Mouse (Mus musculus): ENCODE results near the gene Arf1.
A peak's percentile ranks its signal among the peaks of the same experiment; 100 is the strongest.

Arf1 gene

DNA sequence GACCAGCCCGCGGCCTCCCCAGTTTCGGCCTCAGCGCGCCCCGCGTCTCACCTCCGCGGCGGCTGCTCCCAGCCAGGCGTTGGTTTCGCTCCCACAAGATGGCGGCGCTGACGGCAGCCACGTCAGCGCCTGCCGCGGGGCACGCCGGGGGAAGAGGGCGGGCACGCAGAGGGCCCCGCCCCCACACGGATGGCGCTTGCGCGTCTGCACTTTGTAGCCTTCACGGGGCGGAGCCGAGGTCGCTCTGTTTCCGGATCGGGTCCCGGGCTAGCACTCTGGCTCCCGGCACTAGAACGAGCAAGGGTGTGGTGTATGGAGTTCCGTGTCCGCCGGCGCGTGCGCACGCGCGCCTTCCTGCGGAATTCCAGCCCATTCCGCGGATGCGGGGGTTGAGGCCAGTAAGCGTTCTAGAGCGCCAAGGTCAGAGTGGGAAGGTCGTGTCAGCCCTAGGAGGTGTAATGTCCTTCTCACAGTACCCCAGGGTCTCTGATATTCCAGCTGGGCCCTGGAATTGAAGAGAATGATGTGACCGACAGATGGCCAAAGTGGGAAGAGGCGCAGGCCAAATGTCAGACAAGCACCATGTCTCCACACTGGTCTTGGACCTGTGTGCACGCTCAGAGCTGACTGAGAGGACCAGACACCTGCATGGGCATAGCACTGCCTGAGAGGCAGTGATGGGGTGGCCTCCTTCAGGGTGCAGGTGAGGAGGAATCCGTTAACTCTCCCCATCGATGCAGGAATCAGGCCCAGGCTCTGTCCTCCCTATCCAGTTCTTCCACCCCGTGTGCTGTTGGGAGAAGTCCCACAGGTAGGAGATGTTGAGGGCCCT lies at the start of gene Arf1:
Gene Arf1 (minus strand): TSS at position 149 of the 832 bp plus-strand sequence.
- DNase-seq (ENCODE audit: low spot score in 2 of 2) = peak; percentile 96 to 97

DNA sequence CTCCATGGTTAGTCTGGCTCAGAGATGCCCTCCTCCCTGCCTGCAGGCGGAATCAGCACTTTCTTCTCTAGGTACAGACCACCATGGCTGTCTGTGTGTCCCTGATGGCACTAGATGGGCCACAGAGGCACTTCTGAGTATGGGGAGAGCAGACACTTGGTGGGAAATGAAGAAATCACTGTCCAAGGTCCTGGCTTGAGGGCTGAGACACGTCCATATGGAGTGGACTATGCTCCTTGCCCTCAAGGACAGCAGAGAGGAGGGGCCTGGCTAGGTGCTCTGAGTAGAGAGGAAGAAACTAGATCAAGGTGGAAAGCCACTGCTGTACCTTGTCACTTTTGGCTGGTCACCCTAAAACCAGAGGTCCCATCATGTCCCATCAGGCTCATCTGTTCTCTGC lies 48.8 kb upstream of the Arf1 start:
- DNase-seq (ENCODE audit: low spot score in 2 of 2) = no peak

DNA sequence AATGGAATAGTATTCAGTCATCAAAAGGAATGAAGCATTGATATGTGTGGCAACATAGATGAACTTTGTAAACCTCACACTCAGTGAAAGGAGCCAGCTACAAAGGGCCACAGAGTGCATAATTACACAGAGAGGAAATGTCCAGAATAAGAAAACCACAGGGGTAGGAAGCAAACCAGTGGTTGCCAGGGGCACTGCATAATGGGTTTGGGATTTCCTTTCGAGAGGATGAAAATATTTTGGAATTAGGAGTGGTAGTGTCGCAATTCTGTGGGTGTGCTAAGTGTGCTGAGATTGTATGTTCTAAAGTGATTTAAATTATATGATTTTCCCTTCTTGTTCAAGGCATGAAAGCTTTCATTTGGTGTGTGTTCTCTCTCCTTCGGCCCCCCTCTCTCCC lies 46.1 kb upstream of the Arf1 start:
- DNase-seq (ENCODE audit: low spot score in 2 of 2) = no peak

DNA sequence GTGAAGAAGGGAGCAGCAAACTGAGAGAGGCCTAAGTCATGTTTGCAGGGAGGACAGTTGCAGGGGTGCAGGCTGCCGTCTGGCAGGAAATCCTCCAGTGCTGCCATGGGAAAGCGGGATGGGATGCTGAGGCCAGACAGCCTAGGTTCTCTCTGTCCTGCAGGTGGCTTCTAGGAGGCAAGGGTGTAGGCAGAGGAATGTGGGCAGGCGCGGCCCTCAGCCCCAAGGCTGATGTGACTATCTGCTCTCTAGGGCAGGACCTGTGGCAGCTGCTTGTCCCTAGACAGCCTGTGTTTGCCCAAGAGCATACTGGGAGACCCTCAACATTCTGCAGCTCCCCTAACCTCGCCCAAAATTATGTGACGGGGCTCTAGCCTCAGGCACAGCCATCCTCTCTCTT lies 38.7 kb upstream of the Arf1 start:
- no peak for DNase-seq (ENCODE audit: low spot score in 2 of 2)

DNA sequence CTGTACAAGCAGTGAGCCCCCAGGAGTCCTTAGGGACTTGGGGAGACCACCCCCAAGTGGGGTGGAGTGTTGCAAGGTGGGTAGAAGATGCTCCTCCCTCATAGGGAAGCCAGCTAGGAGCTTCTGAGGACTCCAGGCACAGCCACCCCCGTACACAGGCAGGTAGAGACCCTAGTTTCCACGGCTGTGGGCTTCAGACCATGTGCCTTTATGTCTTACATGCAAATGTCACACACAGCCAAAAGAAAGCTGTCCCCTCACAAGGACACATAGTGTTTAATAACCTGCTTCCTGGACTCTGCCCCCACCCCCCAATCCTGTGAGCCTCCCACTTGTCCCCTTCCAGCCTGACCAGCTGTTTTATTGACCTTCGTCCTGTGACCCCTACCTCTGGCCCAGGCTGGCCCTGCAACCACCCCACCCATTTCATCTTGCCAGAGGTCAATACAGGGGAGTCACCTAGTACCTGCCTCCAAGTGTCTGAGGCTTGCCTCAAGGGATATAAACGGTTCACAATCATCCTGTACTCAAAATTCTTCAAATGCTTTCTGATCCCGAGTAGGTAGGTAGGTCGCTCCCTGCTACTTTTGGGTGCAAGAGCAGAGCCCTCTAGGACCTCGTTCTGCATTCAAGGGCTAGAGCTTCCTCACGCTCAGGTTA lies 37.2 kb upstream of the Arf1 start:
- no peak for DNase-seq (ENCODE audit: low spot score in 2 of 2)

DNA sequence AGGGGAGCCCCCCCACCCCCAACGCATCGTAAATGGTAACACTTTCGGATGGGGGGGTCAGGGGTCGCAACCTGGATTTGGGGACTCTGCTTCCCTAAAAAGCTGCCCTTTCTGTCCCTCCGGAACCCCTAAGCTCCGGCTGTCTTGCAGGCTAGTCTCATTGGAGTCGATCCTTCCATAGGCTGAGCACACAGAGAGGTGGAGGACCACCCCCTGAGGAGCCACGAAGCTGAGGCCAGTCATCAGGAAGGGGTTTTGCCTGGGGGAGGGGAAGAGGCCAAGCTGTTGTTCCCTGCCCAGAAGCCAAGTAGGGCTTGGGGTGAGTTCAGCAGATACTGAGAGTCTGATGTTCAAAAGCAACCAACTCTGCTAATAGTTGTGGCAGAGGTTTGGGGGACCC lies 36.5 kb upstream of the Arf1 start:
- no peak for DNase-seq (ENCODE audit: low spot score in 2 of 2)

DNA sequence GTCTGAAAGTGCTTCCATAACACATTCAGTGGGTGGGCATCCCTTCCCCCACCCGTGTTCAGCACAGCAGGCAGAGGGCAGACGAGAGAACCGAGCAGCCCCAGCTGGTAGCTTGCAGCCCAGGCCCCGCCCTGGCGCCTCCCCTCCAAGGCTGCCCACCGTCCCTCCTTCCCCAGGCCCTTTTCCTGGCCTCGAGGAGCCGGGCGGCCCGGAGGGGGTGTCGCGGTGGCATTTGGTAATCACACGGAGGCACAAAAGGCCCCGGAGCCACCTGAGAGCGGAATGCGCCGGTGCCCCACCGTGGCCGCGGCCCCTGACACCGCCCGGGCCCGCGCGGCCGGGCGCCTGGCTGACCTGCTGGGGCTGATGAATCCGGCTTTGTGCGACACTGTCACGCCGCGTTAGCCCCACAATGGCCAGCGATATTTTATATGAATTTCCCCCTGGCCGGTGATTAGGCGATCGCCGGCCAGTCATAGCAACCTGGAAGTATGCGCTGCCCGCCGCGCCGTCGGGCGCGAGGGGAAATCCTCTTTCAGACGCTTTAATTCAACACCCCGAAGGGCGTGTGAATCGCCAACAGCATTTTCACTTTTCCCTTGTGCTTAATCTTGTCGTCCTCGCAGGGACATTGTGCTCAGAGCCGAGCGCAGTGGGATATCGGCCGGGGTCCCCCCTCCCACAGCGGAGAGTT lies 35.9 kb upstream of the Arf1 start:
- peak in 1 of 2 experiments; percentile 14 for DNase-seq (ENCODE audit: low spot score in 2 of 2)

DNA sequence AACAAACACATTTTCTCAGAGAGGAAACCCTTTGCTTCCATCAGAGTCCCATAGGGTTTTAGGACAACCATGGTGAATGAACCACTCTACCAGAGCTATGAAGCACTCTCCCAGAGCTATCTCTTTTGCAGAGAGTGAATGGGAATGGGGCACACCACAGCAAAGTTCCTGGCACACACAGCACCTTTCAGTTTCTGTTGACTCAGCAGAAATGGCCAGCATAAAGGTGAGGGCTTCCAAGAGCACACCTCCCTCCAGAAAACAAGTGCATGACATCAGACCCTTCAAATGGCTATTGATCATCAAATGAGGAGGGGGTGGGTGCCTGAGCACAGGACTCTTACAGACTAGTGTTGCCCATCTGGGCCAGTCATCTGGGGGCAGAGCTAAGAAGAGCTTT lies 34.2 kb upstream of the Arf1 start:
- no peak for DNase-seq (ENCODE audit: low spot score in 2 of 2)

DNA sequence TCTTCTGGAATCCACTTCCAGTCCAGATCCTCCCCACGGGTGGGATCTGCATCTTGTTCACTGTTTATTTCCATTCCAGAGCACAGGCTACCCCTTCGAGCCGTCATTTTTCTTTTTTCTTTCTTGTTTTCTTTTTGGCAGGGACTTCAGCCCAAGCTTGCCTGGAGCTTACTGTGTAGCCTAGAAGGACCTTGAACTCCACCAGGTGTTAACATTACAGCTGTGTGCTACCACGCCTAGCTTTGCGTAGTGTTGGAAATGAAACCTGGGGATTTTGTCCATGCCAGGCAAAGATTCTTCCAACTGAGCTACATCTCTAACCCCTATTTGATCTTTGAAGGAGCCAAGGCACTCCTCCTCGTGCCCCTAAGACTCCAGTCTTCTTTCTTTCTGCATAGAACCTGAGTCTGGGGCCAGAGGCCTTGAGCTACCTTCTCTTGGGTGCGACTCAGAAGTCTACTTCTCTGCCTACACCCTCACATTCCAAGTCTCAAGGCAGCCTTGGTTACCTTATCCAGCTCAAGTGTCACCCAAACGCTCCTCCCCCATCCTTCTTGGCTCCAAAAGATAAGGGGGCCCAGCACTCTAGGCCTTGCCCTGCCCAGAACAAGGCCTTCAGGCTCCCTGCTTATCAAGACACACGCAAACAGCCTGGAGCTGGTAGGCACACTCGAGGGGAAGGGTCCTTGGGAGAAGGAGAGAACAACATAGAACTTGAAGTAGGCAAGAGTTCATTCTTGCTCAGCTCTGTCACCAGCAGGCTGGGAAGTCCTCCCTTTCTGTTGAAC lies 32.8 kb upstream of the Arf1 start:
- peak; percentile 28 to 35 for DNase-seq (ENCODE audit: low spot score in 2 of 2)

DNA sequence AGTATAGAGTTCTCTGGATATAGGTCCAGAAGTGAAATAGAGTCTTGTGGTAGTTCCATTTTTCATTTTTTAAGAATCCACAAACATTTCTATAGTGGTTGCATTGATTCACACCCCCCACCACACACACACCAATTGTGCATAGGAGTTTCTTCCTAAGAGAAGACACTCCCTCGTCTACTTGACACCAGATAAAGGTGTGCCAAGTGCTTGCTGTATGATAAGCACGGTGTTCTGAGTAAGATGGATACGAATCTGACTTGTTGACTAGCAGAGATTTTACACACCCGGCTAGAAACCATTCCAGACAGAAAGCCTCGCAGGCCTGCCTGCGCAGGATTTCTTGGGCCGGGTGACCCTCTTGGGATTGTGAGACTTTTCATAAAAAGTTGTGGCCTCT lies 31.6 kb upstream of the Arf1 start:
- DNase-seq (ENCODE audit: low spot score in 2 of 2) = no peak

DNA sequence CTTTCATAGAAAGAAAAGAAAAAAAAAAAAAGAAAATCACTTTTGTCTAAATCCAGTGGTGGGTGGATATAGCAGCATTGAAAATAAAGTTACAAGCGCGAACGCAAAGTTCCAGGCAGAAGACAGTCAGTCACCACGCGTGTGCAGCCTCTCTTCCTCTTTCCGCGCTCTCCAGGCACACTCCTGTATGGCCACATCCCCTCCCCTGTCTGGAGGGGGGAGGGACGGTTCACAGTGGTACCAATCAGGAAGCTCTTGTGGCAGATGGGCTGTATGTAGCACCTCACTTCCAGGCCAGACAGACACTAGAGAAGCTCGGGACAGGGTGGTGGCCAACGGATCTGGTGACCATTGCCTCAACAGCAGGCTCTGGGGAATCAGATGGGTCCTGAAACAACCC lies 20.0 kb upstream of the Arf1 start:
- DNase-seq (ENCODE audit: low spot score in 2 of 2) = no peak

DNA sequence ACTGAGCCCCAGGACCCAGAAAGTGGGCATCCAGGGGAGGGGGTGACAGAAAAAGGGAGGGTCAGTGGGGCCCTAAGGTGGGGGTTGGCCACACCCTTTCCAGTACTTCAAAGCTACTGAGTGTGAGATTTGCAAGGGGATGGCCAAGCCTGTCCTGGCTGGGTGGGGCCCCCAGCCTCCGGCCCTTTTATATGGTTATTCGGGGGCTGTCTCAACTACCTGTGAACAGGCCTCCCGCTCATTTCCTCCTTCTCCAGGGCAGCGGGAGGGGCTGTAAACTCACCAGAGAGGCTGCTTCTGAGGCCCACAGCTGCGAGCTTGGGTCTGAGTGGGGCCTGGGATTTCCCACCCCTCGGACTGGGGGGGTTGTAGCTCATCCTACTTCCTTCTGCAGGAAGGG lies 15.8 kb upstream of the Arf1 start:
- no peak for DNase-seq (ENCODE audit: low spot score in 2 of 2)

DNA sequence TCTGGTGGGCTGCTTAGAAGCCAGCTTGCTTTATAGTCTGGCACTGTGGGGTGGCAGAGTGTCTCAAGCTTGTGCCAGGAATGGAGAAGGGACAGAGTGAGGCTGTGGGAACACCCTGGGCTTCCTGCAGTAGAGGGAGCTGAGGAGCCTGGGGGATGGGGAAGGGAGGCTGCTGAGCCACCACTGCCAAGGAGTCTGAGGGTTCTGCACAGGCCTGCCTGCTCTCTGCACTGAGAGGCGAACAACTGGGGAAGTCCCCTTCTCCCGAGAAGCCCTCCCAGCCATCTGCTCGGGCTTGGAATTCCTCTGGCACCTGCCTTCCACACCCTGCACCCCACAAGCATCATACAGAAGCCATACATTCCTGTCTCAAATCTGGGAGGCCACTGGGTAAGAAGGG lies 13.8 kb upstream of the Arf1 start:
- DNase-seq (ENCODE audit: low spot score in 2 of 2) = no peak

DNA sequence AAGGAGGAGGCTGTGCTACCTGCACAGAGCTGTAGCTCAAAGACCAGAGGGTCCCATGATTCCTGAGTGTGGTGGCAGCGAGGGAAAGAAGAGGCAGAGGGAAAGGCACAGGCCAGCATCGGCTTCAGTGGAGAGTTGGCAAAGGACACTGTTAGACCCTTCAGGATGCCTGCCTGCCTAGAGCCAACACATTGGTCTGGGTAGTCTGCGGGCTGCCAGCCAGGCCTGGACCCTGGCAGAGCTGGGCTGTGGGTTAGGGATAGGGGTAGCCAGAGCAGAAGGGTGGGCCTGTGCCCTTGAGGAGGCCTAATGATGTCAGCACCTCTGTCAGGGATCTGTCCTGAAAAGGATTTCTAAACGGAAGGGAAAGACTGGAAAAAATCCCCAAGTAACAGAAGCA lies 11.7 kb upstream of the Arf1 start:
- no peak for DNase-seq (ENCODE audit: low spot score in 2 of 2)

DNA sequence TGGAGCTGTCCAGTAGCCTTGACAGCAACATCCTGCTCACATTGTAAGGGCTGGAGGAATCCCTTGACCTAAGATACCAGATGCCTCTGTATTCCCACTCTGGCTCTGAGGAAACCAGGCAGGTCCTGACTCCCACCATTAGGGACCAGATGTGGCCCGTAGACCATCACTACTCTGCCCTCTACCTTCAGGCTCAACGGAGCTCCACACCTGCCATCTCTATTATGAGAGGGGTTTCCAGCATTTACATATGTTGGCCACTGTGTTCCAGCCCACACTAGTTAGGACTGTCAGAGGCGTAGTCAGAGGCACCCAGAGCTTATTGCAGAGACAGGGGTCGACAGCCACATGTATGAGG lies 11.3 kb upstream of the Arf1 start:
- DNase-seq (ENCODE audit: low spot score in 2 of 2) = no peak

DNA sequence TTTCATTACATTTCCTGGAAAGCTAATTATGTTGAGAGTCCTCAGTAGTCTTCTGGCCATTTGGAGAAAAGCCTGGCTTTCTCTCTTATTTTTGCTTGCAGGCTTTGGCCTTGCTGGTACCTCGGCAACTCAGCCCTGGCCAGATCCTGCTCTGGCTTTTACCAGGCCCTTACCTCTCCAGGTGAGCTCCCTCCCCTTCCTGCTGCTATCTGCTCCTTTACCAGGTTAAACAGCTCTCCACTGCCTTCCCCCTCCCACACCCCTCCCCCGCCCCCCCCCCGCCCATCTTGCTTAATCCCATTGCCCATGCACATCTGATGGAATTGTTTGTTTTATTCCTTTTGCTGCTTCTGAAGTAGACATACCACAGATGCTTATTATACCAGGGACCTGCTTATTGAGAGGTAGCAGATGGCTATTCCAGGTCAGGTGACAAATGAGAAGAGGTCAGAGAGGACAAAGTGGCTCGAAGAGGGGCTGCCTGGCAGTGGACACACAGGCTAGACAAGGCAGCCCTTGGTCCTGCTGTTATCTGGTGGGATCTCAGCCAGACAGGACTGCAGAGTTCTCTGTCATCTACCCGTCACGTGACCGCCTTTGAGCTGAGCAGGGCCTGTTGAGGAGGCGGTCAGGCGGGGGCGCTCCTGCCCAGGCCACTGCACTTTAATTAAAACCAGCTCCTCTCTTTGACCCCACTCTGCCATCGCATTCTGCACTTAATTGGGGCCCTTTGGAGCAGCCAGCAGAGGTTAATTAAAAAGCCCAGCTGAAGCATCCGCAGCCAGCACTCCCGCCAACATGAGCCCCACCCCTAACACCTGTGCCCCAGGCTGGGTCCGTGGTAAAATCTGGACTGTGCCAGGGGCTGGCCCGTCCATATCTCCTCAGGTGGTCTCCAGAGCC lies 10.7 kb upstream of the Arf1 start:
- peak; percentile 28 to 31 for DNase-seq (ENCODE audit: low spot score in 2 of 2)

DNA sequence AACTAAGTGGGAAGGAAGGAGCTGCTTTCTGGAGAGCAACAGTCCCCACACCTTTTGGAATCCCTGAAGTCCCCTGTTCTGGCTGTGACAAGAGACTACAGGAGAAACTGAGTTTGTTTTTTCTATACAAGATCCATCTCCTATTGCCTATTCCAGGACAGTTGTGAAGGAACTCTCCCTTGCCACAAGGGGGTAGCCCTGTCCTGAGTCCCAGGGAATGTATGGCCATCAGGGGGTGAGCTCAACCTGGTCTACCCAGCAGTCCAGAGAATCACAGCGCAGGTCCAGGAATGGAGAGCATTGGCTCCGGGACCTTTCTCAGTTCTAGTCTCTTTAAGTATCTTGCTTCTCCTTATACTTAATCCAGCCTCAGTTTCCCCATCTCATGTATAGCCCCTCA lies 4.7 kb upstream of the Arf1 start:
- DNase-seq (ENCODE audit: low spot score in 2 of 2) = no peak

DNA sequence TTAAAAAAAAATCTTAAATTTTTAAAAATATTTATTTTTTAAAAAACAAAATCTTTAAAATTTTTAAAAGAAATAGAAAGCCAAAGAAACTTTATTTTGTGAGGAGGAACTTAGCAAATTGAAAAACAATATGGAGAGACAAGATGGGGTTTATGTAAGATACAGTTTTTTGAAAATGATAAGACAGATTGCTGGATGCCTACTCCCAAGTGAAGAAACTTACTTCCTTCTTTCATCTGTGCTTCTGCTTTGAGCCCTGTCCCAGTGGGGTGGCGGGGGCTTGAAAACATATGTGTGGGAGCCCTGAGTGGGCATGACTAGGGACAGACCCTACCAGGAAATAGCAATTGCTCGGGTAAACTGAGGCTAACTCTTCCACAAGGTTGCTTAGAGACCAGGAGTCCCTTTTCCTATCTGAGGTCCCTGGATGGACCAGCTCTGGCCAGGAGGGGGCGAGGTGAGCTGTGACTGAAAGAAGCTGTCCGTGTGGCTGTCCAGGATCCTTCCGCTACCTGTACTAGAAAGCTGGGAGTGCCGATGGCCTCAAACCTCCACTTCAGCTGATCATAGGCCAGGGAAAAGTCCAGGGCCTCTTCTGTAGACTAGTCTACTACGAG lies 2.2 kb upstream of the Arf1 start:
- peak; percentile 36 to 60 for DNase-seq (ENCODE audit: low spot score in 2 of 2)

DNA sequence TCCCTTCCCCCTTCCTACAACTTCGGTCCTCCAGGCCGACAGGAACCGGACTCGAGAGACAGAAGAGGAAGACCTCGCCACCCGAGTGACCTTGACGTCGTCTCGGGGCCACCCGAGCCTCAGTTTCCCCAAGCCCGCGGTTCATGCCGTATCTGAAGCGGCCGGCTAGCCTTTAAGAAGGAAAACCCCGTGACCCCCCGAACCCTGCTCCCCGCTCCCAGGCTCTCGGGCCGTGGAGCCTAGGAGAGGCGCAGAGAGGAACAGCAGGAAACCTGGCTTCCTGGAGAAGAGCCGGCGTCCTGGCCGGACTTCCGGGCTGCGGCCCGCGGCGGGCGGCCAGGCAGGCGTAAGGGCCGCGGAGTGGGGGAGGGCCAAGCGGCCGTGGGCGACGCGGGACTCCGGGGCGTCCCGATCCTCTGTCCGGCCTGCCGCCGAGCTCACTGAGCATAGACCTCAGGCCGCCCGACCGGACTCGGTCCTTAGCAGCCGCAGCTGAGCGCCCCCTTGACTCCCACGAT lies 407 bp downstream of the Arf1 start:
- peak in 1 of 2 experiments; percentile 21 for DNase-seq (ENCODE audit: low spot score in 2 of 2)
